Mouse (Mus musculus) kidney, postnatal 14 days (tissue): ENCODE measurements at regions not wholly inside any gene's neighbourhood (a gene's known extent, or its start where the extent isn't known, plus 50 kb on each side); places are given as distances from the start of the nearest gene placed in this dataset.
"Not testable (repeated sequence)": the region's sequence is repeated elsewhere in the genome, so short reads cannot be mapped to it uniquely, and the experiment has no call there.

ENCODE experiments used
- DNase-seq: peaks from one replicate; pipeline ENCODE4 v3.0.0; 2022; ENCODE audit warnings: mixed read lengths

DNA sequence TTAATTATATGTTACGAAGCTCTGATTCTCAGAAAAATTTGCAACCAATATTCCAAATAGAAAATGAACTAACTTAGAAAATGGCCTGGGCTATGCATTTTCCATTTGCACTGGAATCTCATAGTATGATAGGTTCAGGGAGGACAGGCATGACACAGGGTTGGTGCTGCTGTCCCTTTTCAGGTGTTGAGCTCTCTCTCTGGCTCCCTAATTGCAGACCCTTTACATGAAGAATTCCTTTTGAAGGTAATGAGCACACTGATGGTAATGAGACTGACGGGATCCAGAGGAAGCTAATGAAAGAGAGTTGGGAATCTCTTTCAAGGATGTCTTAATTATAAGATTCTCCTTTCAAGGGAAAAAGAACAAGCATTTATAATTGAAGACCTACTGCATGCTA, 87.6 kb downstream of the Serpinb8 start:
- DNase-seq: no peak

DNA sequence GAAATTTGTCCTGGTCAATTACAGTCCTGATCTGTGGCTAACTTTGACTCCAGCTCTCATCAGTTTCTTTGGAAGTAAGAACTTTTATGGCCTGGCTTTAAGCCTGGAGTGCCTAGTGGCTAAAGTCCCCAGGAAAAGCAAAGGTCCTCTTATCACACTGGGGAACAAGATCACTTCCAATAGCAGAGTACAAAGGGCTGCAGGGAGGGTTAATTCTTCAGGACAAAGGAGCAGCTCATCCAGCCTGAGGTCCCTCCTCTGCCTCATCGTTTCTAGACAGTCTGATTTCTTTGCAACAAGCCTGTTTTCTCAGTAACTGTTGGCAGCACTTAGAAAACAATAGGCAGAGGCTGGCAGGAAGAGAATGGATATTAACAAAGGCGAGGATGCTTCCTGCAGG, 107.1 kb downstream of the Serpinb8 start:
- no peak for DNase-seq

DNA sequence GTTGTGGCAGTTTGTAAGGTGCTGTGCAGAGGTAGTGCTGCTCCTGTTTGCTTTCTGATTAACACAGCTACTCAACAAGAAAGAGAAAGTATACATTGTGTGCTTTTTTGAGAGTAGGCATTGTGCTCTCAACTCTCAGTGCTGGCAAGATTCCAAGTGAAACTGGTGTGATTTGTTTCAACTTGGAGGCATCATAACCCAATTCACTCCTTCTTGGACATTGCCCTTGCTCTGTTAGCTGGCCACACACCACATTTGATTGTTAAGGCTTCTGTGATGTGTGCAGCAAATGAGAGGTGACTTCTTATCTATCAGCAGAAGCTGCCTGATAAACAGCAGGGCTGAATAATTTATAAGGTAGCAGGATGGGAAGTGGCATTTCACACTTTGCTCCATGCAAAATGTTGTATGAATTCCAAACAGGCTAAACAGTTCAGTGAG, 116.3 kb downstream of the Serpinb8 start:
- no peak for DNase-seq

DNA sequence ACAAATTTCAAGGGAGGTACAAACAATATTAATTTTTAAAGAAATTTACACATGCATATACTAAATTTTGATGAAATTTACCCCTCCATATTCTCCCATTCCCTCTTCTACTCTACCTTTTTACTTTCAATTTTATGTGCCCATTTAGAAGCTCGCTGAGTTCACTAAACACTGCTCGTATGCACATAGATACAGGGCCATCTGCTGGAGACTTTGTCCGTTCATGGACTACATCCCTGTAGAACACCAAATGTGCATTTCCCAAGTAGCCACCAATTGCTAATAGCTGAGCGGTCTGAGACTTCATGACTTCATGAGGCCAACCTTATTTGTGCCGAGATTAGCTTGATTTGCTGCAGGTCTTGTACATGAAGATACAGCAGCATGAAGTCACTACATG, 118.8 kb downstream of the Serpinb8 start:
- DNase-seq: no peak

DNA sequence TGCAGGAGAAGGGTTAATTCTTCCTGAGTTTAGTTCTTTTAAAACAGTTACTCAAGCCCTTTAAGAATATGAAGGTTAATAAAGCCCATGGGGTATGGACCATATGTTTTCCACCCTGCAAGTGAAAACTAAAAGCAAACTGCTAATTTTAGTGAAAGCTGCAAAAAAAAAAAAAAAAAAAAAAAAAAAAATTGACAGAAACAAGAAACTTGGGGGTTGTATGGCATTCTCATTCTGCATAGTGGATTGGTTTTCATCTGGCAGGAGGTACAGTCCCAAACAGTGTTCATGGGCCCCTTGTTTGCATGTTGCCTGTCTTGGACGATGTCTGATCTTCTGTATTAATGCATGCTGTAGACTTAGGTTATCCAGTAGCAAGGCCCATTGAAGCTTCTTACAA, 125.1 kb downstream of the Serpinb8 start:
- no peak for DNase-seq

DNA sequence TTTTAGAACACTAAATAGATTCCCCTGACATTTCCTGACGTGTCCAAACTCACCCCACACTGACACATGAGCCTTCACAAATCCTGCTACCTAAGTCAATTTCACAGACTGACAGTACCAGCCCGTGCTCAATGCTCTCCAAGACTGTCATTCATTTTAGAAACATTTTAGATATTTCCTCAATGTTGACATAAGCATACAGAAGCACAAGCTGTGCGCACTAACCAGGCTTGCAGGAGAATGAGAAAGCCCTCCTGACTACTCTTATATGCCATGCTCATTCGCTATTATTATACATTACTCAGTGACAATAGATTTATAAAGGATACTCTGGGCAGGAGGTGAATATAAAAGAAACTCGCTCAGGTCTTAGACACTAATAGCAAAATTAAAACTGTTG, 129.5 kb downstream of the Serpinb8 start:
- no peak for DNase-seq

DNA sequence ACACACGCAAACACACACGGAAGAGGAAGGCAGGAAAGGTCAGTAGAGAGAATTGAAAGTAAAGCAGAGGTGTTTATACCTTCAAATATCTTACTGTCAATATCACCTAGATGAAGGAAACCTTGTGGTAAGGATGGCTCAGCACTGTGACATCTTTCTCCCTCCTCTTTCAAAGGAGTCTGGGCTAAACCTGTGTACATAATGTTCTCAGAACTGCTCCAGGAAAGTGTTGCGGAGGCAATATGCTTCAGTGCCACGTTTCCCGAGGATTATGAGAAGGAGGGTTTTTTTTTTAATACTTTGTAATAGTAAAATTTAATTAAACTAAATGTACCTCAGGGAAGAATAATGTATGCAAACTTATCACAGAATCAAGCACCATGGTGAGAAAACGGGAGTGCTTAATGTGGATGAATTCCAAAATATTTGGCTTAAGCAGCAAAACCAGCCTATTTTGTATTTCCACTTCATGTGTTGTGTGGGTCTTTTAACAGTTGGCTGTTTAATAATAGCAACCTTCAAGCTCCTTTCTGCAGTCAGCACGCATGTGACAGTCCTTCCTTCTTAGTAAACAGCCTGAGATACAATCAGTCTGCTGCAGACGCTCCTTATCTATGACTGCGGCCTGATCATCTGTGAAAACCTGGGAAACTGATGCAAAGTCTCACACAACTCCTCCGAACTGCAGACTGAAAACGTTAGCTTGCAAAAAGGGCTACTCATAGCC, 138.5 kb downstream of the Serpinb8 start:
- no peak for DNase-seq

DNA sequence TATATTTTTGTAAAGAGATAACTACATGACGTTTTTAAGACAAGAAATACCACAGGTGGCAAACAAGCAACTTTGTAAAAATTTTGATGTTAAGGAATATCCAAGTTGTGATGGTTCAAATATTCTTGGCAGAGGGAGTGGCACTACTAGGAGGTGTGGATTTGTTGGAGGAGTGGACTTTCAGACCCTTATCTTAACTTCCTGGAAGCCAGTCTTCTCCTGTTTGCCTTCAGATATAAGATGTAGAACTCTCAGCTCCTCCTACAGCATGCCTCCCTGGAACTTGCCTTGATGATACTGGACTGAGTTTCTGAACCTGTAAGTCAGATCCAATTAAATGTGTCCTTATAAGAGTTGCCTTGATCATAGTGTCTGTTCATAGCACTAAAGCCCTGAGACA, 175.5 kb downstream of the Serpinb8 start:
- DNase-seq: no peak

DNA sequence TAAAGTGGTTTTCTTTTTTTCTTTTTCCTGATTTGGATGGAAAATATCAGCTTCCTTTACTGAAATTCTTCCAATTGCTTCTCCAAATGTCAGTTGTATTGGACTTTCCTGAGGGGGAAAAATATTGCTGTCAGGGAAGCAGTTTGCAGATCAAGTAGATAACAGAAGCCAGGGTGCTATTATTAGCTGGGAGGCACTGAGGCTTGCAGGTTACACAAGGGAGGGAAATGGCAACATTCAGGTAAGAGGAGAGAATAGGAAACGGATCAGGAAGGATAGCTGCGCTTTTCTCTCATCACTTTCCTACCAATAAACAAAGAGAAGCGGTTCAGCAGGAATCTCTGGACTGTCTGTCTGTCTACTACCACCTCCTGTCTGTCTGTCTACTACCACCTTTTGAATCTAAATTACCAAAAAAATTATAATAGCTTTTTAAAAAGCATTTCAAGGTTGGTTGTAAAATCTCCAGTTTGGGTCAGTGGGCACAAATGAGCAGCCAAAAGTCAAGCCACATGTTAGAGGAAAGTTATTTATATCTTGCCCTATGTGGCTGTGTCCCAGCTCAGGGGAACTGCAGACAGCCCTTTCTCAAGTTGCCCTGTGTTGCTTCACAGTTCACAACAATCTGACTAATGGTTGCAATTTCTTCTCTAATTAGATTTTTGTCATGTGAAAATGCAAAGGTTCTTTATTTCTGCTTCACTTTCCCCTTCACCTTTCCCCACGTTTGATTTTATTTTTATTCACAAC, 177.6 kb downstream of the Serpinb8 start:
- DNase-seq: no peak

DNA sequence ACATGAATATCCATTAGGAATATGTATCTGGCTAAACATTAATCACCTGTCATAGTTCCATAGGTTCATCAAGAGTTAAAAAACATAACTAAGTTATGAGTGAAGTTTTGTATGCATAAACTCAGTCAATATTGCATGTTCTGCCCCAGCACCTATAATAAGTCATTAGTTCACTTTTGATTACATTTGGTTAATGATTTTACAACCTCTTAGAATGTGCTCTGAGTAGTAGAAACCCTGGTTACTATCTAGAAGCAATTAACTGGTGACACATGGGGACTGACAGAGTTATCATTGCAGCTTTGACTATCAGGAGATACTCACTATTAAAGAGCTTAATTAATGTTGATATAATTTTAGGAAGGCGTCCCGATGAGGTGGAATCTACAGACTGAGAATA, 183.2 kb downstream of the Serpinb8 start:
- no peak for DNase-seq

DNA sequence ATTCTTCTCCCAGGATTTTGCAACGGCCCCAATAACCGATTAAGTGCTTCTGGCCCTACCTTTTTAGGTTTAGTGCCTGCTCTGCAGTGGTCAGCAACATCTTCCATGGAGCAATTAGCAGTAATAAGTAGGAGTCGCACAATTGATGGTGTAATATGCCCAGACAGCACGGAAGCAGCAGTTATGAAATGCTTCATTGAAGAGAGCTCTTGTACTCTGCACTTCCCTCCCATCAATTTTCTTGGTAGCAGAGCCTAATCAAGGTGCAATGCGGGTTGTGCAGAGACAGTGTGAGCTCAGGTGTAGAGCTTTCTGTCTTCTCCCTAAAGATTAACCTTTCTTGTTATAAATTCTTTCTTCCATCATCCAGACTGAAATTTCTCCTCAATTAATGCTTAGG, 193.3 kb downstream of the Serpinb8 start:
- no peak for DNase-seq

DNA sequence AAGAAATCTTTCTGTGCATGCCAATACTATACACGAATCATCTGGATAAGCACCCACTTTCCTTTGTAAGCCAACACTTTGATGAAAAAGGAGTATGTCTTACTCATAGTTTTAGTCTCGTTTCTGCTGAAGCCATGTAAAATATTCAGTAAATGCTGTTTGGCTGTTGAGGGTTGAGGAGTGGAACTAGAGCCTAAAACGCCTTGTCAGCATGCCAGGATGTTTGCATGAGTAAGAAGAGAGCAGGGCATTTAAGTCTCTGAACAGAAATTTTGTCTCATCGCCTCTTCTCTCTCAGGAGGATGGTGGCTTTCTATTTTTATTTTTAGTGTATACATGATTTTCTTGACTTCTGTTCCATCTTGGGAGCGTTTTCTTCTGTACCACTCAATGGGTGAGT, 216.0 kb downstream of the Serpinb8 start:
- DNase-seq: no peak

DNA sequence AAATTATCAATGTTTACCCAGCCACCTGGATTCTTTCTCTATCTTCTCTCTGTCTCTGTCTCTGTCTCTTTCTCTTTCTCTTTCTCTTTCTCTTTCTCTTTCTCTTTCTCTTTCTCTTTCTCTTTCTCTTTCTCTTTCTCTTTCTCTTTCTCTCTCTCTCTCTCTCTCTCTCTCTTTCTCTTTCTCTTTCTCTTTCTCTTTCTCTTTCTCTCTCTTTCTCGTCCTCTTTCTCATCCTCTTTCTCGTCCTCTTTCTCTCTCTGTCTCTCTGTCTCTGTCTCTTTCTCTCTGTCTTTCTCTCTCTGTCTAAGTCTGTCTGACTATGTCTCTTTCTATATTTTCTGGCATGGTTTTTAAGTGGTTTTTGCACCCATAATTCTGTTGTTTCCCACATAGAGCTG, 217.6 kb downstream of the Serpinb8 start:
- DNase-seq: not testable (repeated sequence)

DNA sequence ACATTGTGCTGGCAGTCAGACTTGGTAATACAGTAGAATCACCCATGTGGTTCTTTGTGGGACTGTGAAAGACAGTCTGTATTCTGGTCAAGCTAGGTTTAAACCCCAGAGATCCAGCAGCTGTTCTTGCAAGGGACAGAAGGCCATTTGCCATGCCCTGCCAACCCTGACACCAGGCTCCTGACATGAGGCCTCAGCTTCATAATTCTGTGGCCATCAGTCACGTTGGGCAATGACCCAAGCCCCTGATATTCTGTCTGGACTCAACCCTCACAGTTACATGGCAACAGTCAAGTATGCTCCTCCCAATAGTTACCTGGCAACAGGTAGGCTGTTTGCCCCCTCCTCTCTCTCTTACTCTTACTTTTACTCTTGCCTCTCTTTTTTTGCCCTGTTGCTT, 221.3 kb downstream of the Serpinb8 start:
- DNase-seq: no peak

DNA sequence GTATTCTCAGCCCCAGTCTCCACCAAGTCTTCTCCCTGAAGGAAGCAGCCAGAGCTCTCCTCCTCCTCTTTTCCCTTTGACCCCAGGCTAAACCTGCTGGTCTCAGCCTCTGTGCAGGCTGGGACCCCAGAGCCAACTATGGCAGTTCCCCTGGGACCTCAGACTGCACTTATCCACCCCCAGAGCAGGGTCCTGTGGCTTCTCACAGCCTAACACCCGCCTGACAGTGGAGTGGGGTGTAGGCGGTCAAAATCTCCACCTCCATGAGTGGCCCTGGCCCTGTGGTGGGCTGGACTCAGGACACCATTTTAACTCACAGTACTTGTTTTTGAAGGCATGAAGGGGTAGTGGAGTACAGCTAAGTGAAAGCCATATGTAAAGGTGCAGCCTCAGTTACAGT, 222.1 kb downstream of the Serpinb8 start:
- peak; percentile 0 for DNase-seq

DNA sequence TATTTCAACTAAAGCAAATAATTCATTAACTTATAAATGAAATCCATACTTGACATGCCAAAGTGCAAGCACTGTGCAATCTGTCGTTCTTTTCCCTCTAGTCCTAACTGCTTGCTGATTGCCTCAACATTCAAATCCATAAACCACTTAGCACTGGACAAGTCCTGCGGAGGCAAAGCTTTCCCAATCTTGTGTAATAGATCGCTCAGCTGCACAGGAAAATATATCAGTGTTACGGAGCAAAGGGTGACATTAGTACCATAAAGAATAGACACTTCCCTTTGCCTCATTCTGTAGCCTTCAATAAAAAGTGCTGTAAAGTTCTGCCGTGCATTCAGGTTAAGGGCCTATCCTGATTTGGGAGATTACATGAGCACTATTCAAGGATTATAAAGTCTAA, 248.1 kb downstream of the Serpinb8 start:
- DNase-seq: no peak

DNA sequence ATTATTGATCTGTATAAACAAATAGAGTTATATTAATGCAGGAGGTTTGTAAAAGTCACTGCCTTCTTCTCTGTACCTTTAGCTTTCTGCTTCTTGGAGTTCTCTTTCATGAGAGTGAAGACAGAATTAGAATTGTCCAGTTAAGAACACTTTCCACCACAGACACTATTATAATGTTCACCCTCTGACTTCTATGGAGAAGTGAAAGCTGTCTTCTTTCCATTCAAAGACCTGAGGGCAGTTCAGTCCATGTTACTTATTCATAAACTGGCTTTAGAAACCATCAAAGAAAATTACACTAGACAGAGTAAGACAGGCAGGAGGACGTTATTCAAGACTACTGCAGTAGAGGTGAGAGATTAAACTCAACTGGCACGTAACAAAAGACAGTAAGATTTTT, 262.6 kb downstream of the Serpinb8 start:
- DNase-seq: no peak

DNA sequence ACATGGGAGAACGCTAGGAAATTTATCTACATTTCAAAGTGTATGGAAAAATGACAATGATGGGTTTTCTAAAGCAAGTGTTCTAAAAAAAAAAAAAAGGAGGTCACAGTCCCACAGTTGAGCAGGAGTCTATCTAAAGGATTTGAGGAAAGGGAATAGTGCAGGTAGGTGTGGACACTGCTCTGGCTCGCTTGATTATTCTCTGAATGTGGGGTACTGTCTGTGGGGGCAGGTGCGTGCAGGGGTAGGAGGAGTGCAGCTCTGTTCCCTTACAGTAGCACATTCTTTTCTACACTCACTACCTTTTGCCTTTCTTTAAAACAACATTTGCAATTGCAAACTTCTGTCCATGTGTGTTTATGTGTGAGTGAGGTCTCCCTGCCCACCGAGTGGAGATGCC, 263.2 kb downstream of the Serpinb8 start:
- no peak for DNase-seq

DNA sequence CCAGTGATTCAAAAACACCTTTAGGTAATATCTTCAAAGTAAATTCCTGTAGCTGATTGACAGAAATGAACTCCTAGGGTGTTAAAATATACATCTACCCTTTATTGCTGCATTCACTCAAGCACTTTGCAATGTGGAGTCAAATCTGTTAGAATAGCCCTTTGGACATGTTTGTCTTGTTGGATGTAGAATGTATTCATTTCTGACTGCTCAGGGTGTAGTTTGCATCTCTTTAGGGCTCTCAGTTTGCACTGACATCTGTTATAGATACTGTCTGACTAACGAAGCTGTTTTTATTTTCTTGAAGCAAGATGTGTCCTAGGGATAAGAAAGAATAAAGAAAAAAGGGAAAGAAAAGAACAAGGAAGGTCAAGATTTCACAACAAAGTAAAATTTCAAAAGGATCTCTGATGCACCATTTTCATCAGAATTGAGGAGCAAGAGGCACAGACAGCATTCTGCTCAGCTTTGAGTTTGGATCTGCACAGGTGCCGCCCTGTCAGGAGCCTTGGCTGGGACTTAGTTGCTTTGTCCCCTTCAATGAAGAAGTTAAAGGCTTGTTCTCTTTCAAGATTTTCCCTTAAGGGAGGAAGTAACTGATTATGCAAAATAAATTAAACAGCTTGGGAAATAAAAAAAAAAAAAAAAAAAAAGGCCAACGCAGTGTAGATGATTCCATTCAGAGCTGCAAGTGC, 308.1 kb downstream of the Serpinb8 start:
- DNase-seq: no peak

DNA sequence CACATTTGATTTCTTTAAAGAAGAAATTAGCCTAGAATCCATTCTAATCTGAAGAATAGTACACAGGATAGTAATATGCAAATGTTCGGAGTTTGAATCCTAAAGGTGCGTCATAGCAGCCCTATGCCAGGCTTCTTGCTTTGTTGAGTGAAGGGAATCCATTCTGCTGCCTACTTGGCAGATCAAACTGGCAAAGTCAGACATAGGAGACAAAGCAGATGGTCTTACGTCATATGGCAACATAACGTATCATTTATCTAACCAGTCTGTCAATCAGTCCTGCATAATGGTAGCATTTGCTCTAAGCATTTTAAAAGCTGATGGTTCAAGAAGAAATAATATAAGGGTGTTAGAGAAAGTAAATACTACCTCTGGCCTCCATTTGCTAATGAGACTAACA, 309.5 kb downstream of the Serpinb8 start:
- DNase-seq: no peak

DNA sequence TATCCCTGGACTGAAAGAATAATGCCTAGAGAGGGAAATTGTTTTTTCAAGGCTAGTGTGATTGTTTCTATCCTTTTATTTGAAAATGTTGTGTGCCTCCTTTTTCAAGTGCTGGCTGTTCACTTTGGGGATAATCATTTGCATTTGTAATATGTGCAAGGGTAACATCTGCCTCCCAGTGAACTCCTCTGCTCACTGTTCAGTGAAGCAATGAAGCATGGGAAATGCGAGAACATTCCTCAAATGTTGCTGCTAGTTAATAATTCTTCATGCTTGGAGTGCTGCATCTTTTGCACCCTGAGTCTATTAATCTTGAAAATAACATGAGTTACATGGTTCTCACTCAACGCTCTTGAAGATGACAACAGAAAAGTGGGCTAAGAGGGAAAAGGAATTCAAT, 310.6 kb downstream of the Serpinb8 start:
- DNase-seq: peak; percentile 27

DNA sequence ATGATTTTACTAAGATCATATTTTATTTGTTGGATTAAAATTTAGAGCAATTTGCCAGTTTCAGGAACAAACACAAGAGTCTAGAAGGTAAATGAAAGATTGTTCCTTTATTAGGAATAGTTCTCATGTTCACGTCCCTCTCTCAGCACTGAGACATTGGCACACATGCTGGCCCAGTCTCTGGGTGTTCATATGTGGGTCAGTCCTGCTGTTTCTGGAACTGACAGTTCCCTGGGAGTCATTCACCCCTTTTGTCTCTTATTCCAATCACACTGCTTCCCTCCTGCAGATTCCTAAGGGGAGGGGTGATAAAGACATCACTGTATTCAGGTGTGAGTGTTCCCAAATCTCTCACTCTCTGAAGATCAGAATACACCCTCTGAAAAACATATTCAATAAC, 311.1 kb downstream of the Serpinb8 start:
- DNase-seq: no peak

DNA sequence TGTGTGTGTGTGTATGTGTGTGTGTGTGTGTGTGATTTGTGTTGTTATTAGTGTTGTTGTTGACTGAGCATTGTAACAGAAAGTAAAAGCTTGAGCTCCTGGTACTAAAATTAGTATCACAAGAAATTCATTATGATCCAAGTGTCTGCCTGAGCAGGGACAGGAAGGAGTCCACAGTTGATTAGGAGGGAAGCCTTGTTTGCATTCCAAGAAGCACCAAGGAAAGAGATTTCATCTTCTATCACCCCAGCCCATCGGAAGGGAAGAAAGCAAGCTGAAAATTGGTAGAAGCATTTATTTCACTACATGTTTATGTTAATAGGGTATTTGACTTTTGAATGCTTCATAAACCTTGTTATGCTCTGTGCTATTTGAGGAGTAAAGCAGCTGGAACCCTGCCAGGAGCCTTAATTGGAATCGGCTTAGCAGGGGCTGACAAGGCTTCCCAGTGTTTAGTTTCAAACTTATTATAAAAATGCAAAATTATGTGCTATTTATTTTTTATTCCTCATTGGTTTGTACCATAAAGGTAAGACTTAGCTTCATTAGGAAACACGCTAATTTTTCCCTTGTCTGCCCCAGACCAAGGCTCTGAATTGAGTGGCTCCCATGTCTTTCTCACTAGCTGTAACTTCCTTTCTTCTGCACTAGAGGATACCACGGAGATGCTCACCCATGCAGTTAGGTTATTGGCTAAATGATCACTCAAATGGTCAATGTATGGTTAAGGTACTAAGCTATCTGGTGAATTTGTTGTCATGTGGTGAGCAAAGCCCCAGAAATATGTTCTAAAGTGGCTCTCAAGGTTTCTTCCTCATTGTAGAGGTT, 318.6 kb downstream of the Serpinb8 start:
- peak; percentile 53 for DNase-seq
